Mouse (Mus musculus) stomach, postnatal 0 days (tissue): Measurements from ENCODE around the gene Slc15a3.

Source experiments
- CTCF ChIP-seq: IDR thresholded peaks from 2 replicates; pipeline ENCODE4 v1.5.1; 2016; ENCODE audit warnings: antibody characterized with exemption, low read depth, mild to moderate bottlenecking, moderate library complexity
- EP300 ChIP-seq: optimal IDR thresholded peaks from 2 replicates; pipeline ENCODE3; 2016; ENCODE audit warnings: antibody characterized with exemption

- TF ChIP-seq CTCF: no peak
- TF ChIP-seq EP300: no peak
These were observed 58.0 kb downstream of the Slc15a3 start for GRCm38 (mm10) chr19:10897491-10897890.
